Mouse (Mus musculus) mouse trophoblast stem cell (cell line): ENCODE results near the gene Mybpc2.

Experiments
- in situ Hi-C, 2 experiments: fragments of 300-500 bp; cut with MseI, MboI; formaldehyde crosslinking; loops; 2 replicates in 1 of 2; 3 replicates in 1 of 2; pipeline ENCODE4 v1.15.1; 2025

The Mybpc2 gene

DNA sequence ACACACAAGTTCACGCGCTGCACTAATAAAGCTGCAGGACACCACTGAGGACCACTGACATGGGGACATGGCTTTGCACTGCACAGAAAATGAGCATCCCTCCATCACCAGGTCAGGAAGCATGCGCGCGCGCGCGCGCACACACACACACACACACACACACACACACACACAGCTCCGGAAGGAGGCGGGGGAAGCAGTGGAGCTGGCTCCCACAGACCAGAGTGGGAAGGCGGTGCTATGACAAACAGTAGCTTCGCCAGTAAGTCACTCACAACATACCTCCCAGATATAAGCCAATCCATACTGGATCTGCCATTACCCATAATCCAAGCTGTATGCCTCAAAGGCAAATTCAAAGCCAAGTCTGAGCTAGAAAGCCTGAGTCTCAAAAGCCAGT lies 22.6 kb upstream of the Mybpc2 start:
- in situ Hi-C loops = no loop called here

DNA sequence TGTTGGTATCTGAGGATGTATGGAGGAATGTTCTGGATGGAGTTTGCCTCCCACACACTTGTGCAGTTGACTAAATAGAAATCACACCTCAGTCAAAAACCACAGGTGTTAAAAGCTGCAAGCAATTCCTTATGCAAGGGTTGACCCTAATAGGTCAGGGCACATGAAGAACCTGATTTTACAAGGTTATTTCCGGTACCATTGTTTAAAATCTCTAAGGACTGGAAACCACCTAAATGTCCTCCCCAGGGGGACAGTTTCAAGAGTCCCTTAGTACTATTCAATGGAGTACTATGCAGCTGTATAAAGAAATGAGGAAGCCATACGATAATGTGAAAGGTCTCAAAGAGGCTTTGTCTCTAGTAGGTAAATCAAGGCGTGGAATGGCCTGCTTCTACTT lies 21.8 kb upstream of the Mybpc2 start:
- in situ Hi-C loops = no loop called here

GRCm38 (mm10) chr7:44543071-44543470 lies 18.6 kb upstream of the Mybpc2 start:
- in situ Hi-C loops = no loop called here

DNA sequence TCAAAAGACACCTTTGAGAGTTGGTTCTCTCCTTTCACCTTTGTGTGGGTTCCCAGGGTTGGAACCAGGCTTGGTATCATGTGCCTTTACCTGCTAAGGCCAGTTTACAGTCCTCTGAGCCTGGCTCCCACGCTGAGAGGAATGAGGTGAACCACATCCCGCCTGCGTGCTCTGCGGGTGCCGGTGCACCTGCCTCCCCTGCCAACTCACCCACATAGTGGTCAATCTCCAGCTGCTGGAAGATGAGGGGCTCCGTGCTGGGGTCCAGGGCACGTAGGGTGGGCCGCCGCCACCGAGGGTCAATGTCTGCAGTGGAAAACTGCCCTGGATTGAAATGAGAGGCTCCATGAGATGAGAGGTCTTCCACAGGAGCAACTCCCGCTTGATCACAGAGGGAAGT lies 18.1 kb upstream of the Mybpc2 start:
- in situ Hi-C loops = no loop called here

DNA sequence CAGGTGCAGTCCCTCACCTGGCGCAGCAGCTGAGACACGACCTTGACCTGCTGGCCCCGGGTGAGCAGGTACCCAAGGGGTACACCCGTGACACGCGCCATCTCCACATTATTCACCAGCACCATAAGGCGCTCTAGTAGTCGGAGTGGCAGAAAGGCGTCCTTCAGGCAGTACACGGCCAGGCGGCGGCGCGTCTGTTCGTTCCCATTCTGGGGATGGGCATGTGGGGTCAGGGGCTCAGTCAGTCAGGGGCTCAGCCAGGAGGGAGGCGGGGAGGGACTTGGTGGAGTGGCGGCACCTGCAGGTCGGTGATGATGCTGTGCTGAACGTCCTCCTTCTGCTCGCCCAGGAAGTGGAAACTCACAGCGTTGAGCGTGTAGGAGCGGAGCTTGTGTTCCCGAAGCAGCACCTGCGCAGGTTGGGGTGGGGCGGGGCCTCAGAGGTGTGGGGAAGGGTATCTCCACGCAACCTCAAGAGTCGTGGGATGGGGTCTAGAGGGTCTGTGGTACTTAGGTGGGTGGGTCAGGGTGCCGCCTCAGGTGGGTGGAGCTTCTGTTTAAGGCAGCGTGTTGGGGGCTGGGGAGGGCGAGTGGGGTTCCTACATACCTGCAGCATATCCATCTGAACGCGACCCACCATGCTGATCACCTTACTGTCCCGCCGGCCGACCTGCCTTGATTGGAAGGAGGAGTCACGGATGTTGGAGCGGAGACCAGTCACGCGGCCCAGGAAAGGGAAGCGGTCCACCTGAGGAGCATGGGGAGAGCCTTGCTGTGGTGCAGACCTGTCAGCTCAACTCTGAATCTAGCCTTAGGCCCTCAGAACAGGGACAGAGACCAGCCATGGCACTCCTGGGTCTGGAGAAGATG lies 14.5 kb upstream of the Mybpc2 start:
- in situ Hi-C loops = no loop called here

- in situ Hi-C loops = no loop called here
Measured at GRCm38 (mm10) chr7:44537496-44537895, 13.0 kb upstream of the Mybpc2 start.

DNA sequence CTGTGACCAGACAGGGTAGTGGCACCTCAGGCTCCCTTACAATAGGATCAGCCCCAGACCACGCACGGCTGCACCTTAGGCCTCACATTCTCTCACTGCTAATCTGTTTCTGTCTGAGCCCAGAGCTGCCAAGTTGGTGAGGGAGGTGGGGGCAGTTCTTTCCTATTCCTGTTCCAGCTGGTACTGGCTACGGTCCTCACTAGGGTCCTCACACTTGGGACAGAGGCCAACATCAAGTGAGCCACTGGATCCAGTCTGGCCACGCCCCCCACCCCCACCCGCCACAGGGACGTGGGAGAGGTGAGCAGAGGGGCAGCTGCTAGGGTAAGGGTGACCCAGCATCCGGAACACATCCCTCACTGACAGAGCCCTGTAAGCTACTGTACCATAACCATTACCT lies 12.6 kb upstream of the Mybpc2 start:
- in situ Hi-C loops = no loop called here

- in situ Hi-C loops = no loop called here
Measured at GRCm38 (mm10) chr7:44536590-44536968, 12.1 kb upstream of the Mybpc2 start.

DNA sequence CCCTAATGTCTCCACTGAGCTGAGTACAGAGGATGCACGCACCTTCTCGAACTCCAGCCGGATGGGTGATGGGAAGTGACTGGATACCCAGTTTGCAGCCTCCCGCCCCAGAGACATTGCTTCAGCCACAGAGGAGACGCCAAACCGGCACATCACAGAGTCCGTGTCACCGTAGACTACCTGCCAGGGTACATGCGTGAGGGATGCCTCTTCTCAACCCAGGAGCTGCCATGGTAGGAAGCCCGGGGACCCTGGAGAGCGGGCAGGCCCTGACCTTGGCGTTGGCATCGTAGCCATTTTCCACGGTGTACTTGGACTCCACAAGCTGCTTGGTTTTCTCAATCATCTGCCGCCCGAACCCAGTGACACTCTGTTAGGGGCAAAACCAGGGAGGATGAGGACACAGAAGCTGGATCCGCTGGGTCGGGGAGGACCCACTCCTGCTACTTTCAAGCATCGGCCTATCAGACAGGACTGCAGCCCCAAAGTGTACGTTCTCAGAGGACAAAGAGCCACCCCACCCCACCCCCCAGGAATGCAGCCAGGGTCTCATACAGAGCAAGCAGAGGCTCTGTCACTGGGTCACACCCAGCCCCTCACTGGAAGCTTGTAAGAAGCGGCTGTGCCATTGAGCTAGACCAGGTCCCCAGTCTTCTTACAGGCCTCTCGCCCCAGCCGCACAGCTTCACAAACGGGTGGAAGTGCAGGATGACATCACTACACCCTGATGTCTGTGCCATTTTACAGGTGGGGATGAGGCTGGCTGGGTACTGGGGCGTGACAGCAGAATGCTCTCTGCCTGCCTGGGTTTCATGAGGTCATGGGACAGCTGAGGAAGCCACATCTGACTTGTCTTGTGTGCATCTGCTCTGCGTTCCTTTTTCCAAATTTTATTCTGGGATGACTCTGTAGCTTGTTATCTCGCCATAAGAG lies 11.5 kb upstream of the Mybpc2 start:
- in situ Hi-C loops = no loop called here

- in situ Hi-C loops = no loop called here
Measured at GRCm38 (mm10) chr7:44534656-44535441, 10.4 kb upstream of the Mybpc2 start.

DNA sequence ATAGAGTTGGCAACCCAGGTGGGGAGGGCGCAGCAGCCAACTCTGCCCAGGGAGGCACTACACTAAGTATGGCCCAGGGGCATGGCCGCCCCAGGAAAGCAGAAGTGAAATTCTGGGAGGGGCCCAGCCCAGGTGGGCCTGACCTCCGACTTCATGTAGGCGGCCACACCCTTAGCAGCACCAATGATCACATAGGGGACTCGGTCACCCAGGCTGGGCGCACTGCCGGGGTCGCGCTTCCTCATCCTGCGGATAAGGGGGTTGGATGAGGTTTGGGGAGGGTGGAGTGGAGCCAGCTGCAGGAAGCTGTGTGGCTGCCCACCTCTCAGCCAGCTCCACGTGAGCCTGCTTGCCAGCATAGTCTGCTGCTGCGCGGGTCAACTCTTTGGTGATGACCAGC lies 9.8 kb upstream of the Mybpc2 start:
- in situ Hi-C loops = no loop called here

GRCm38 (mm10) chr7:44533746-44534045 lies 9.2 kb upstream of the Mybpc2 start:
- in situ Hi-C loops = no loop called here

- in situ Hi-C loops = no loop called here
Measured at GRCm38 (mm10) chr7:44532918-44533745, 8.7 kb upstream of the Mybpc2 start.

- in situ Hi-C loops = no loop called here
Measured at GRCm38 (mm10) chr7:44531946-44532732, 7.7 kb upstream of the Mybpc2 start, which contains the start of gene Spib. Gene Spib (minus strand): TSS chr7:44532071.

DNA sequence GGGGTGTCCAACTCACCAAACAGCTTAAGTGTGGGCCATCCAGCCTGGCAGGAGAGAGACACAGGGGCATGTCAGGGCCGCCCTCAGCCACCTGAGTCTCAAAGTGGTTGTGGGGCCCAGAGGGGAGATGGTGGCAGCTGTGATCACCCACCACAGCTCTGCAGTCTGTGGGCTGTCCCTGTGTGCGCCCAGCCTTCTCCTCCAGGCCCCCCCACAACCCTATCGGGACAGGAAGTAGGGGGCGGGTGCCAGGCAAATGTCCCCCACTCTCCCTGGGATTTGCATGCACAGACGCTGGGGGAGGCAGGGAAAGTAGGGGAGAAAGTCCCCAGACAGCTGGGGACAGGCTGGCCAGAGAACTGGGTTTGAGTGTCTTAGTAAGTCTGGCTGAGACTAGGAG lies 6.8 kb upstream of the Mybpc2 start:
- in situ Hi-C loops = no loop called here

GRCm38 (mm10) chr7:44530507-44530906 lies 6.1 kb upstream of the Mybpc2 start:
- in situ Hi-C loops = no loop called here

GRCm38 (mm10) chr7:44529518-44529917 lies 5.1 kb upstream of the Mybpc2 start:
- in situ Hi-C loops = loop anchor here in 1 of 2 experiments (5.0 kb wide), 1 partner anchor 33 kb away; no protein-coding TSS in a partner anchor

DNA sequence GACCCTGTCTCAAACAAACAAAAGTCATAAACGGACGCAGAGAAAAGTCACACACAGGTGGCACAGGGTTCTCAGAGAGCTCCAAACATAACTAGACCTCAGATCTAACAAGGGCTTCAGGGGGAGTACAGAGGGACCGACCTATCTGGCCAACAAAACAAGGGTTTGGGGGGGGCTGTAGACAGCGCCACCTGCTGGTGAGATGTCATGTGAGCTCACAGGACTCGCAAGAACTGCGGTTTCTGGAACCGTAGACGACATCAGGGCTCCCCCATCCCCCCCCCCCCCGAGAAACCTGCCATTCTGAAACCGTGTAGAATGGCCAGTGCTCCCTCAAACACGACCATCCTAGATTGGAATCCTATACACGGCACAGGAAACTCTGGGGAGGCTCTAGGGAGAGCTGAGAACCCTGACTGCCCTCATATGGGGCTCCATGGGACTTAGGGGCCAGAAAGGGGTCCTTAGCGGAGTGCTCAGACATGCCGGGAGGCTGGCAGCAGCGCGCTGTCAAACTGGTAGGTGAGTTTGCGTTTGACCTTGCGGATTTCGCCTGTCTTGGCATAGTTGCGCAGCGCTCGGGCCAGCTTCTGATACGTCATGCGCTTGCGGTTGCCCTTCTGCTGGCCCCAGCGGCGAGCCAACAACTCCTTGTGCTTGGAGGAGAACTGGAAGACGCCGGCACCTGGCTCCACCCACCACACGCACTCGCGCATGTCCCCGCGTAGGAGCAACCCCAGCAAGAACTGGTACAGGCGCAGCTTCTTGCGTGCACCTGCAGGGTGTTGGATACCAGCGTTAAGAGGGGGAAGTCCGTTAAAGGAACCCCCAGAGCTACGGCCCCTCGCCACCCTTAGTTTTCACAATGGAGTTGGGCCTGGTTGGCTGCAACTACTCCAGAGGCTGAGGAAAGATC lies 3.3 kb upstream of the Mybpc2 start:
- in situ Hi-C loops = loop anchor here in 1 of 2 experiments (5.0 kb wide), 1 partner anchor 35 kb away; no protein-coding TSS in a partner anchor
